Mouse (Mus musculus) embryonic facial prominence, embryonic 15.5 days (tissue): ENCODE results near the gene Iqcc. TPM values are rescaled to one million over a fixed set of nuclear protein-coding genes. Genes with fewer than 3 reads are reported as not detected.

Experiments
- polyA plus RNA-seq: library from polyadenylated mRNA; unstranded; fragments of >200 nt; fragmentation: Nextera tagmentation; extraction: Ambion mirVana; gene quantifications from 2 replicates; pipeline ENCODE4 v1.2.1, GENCODE M21; 2015

Iqcc gene
- polyA plus RNA-seq, 1 experiment from 2014 or later, result 34.1 TPM

Other genes starting within 250 kb of the Iqcc start
- 12.8 and 14.1 TPM in 2 replicates for gene Zbtb8a, start 241.0 kb downstream of the Iqcc start, polyA plus RNA-seq
- 1.2 and 1.3 TPM in 2 replicates for gene Zbtb8b, start 178.2 kb downstream of the Iqcc start, polyA plus RNA-seq
- 31.2 and 32.4 TPM in 2 replicates for gene Bsdc1, start 157.5 kb downstream of the Iqcc start, polyA plus RNA-seq
- gene Tssk3, start 128.1 kb downstream of the Iqcc start, polyA plus RNA-seq, result not detected in 2 replicates
- gene Fam229a, start 127.9 kb downstream of the Iqcc start, polyA plus RNA-seq, result not detected in 2 replicates
- 610 and 641 TPM in 2 replicates for gene Marcksl1, start 105.5 kb downstream of the Iqcc start, polyA plus RNA-seq
- 200 and 207 TPM in 2 replicates for gene Hdac1, start 76.4 kb downstream of the Iqcc start, polyA plus RNA-seq
- 5.5 and 6.8 TPM in 2 replicates for gene Lck, start 45.5 kb downstream of the Iqcc start, polyA plus RNA-seq
- gene Fam167b, start 40.5 kb downstream of the Iqcc start, polyA plus RNA-seq, result 6.7 and 7.5 TPM in 2 replicates
- gene Eif3i, start 18.5 kb downstream of the Iqcc start, polyA plus RNA-seq, result 270 and 284 TPM in 2 replicates
- 197 and 210 TPM in 2 replicates for gene Tmem234, start 18.4 kb downstream of the Iqcc start, polyA plus RNA-seq
- 3.4 and 3.7 TPM in 2 replicates for gene Dcdc2b, start 4.8 kb downstream of the Iqcc start, polyA plus RNA-seq
- 63.3 and 66.7 TPM in 2 replicates for gene Ccdc28b, start 4.8 kb upstream of the Iqcc start, polyA plus RNA-seq
- gene Txlna, start 22.0 kb upstream of the Iqcc start, polyA plus RNA-seq, result 88.0 and 91.4 TPM in 2 replicates
- gene Kpna6, start 53.7 kb upstream of the Iqcc start, polyA plus RNA-seq, result 15.3 and 16.3 TPM in 2 replicates
- 13.5 and 15.0 TPM in 2 replicates for gene Tmem39b, start 77.7 kb upstream of the Iqcc start, polyA plus RNA-seq
- 98.8 and 99.1 TPM in 2 replicates for gene Khdrbs1, start 123.2 kb upstream of the Iqcc start, polyA plus RNA-seq
- 316 and 324 TPM in 2 replicates for gene Ptp4a2, start 192.1 kb upstream of the Iqcc start, polyA plus RNA-seq